Mouse (Mus musculus) midbrain, embryonic 16.5 days (tissue): Measurements from ENCODE around the gene Cyp2w1. TPM values are rescaled to one million over a fixed set of nuclear protein-coding genes. Genes with fewer than 3 reads are reported as not detected.
"Not testable (repeated sequence)": the region's sequence is repeated elsewhere in the genome, so short reads cannot be mapped to it uniquely, and the experiment has no call there.

Experiments used
- ATAC-seq: fragments of 200-750 bp; cut with Nextera tagmentation; 2 replicates; pipeline ENCODE4 v1.8.0; 2017; ENCODE audit warnings: moderate TSS enrichment
- H3K27ac ChIP-seq: fragments of 300-500 bp; sonication (generic); 2 replicates; pipeline ENCODE4 v1.5.1; 2014; ENCODE audit warnings: mild to moderate bottlenecking, low read length, mixed read lengths
- H3K27me3 ChIP-seq: fragments of 300-500 bp; sonication (generic); 2 replicates; pipeline ENCODE4 v1.6.1; 2014; ENCODE audit warnings: low read depth, low read length, mixed read lengths; ENCODE audit not compliant: control insufficient read depth, insufficient read depth
- H3K36me3 ChIP-seq: fragments of 300-500 bp; sonication (generic); 2 replicates; pipeline ENCODE4 v1.6.1; 2014; ENCODE audit warnings: mild to moderate bottlenecking, low read length, moderate library complexity, mixed read lengths; ENCODE audit not compliant: control insufficient read depth, insufficient read depth
- H3K4me1 ChIP-seq: fragments of 300-500 bp; sonication (generic); 2 replicates; pipeline ENCODE4 v1.6.1; 2014; ENCODE audit warnings: mild to moderate bottlenecking, low read length, mixed read lengths; ENCODE audit not compliant: control insufficient read depth, insufficient read depth
- H3K4me2 ChIP-seq: fragments of 300-500 bp; sonication (generic); 2 replicates; pipeline ENCODE4 v1.6.1; 2014; ENCODE audit warnings: mild to moderate bottlenecking, low read length, mixed read lengths
- H3K4me3 ChIP-seq: fragments of 300-500 bp; sonication (generic); 2 replicates; pipeline ENCODE4 v1.5.1; 2014; ENCODE audit warnings: low read depth, mild to moderate bottlenecking, low read length, moderate library complexity, mixed read lengths
- H3K9ac ChIP-seq: fragments of 300-500 bp; sonication (generic); 2 replicates; pipeline ENCODE4 v1.6.1; 2014; ENCODE audit warnings: low read depth, low read length, mixed read lengths
- H3K9me3 ChIP-seq: fragments of 300-500 bp; sonication (generic); replicated peaks from 2 replicates; pipeline ENCODE4 v1.6.1; 2014; ENCODE audit warnings: mild to moderate bottlenecking, low read length, mixed read lengths; ENCODE audit not compliant: control insufficient read depth, poor library complexity, severe bottlenecking
- WGBS: fragments of 180-500 bp; shearing (Covaris S2); extraction: QIAGEN DNeasy Blood & Tissue Kit; methylation state at CpG from one replicate; pipeline ENCODE4 v1.1.7; 2014; 5-methylcytosine and 5-hydroxymethylcytosine counted together
- polyA plus RNA-seq: library from polyadenylated mRNA; unstranded; fragments of >200 nt; fragmentation: Nextera tagmentation; extraction: Ambion mirVana; gene quantifications from 2 replicates; pipeline ENCODE4 v1.2.1, GENCODE M21; 2015

Cyp2w1 gene
- polyA plus RNA-seq, 1 experiment from 2014 or later = not detected

DNA sequence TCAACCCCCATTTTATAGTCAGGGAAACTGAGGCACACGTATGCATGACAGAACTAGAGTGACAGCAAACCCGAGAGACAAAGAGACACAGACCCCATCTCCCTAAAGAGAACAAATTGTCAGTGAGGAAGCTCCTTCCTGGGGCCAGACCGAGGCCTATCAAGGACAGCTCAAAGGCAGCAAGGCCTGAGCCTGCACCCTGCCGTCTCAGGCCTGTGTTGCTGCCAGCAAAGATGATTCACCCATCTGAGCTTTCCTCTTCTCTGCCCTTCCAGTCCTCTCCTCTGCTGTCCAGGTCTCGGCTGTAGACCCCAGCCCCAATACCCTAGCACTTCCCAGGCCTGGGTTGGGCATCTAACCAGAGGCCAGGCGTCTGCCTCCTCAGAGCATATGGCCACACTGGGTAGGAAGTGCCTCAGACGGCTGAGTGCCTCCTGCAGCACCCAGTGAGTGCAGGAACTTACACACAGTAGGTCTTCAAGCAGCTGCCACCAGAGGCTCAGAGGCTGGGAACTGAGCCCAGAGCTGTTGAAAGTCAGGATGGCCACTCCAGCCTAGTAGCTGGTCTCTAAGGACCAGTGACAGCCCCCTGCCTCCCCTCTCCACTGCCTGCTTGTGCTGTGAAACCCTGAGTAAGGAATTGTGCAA, 25.3 kb upstream of the Cyp2w1 start:
- H3K4me3 ChIP-seq = no peak overlapping the region
- H3K36me3 ChIP-seq = no peaks in the 10 kb centered on the region
- H3K27me3 ChIP-seq = peaks cover 8% of the 10 kb centered on the region; the same call in 1 of the 2 replicates
- ATAC-seq = no peak
- H3K27ac ChIP-seq = no peak overlapping the region
- no peak overlapping the region for H3K9ac ChIP-seq
- 76% methylated on average over 7 of the region's 7 CpGs for WGBS
- peaks cover 15% of the 10 kb centered on the region for H3K4me1 ChIP-seq
- no peak overlapping the region for H3K4me2 ChIP-seq
- no peaks in the 10 kb centered on the region for H3K9me3 ChIP-seq

DNA sequence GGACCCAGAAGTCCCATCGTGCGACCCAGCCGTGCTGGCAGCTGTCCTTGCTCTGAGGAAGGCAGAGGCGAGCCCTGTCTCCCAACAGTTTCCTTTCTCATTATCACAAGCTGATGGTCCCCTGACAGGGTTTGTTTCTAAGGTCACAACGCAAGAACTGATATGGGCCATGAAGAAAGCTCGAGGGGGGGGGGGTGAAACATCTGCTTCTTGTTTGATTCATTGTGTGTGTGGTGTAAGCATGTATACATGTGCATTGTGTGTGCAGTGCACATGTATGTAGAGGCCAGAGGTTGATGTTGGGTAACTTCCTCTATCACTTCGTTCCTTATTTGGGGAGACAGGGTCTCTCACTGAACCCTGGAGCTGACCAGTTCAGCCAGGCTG, 24.8 kb upstream of the Cyp2w1 start:
- no peak for ATAC-seq
- no peak overlapping the region for H3K4me3 ChIP-seq
- H3K27me3 ChIP-seq = peaks cover 8% of the 10 kb centered on the region; the same call in 1 of the 2 replicates
- no peak overlapping the region for H3K4me2 ChIP-seq
- H3K9ac ChIP-seq = no peak overlapping the region
- WGBS = 81% methylated on average over 7 of the region's 7 CpGs
- H3K36me3 ChIP-seq = no peaks in the 10 kb centered on the region
- peaks cover 15% of the 10 kb centered on the region for H3K4me1 ChIP-seq
- no peak overlapping the region for H3K27ac ChIP-seq
- H3K9me3 ChIP-seq = no peaks in the 10 kb centered on the region

GRCm38 (mm10) chr5:139330766-139331165, 21.7 kb upstream of the Cyp2w1 start:
- no peak overlapping the region for H3K4me3 ChIP-seq
- peaks cover 2% of the 10 kb centered on the region; the same call in 1 of the 2 replicates for H3K27me3 ChIP-seq
- peaks cover 3% of the 10 kb centered on the region; the same call in 1 of the 2 replicates for H3K36me3 ChIP-seq
- H3K27ac ChIP-seq = no peak overlapping the region
- no peak overlapping the region for H3K4me2 ChIP-seq
- H3K9ac ChIP-seq = no peak overlapping the region
- ATAC-seq = no peak
- WGBS = 70% methylated on average over 7 of the region's 7 CpGs
- no peaks in the 10 kb centered on the region for H3K9me3 ChIP-seq
- peaks cover 1% of the 10 kb centered on the region; the same call in 1 of the 2 replicates for H3K4me1 ChIP-seq

GRCm38 (mm10) chr5:139331742-139332141, 20.7 kb upstream of the Cyp2w1 start:
- Histone ChIP-seq H3K4me1 (no peaks in the 10 kb centered on the region), H3K9ac (no peak overlapping the region), H3K27me3 (no peaks in the 10 kb centered on the region; the same call in 1 of the 2 replicates), H3K9me3 (no peaks in the 10 kb centered on the region), H3K27ac (no peak overlapping the region), H3K4me3 (no peak overlapping the region), H3K4me2 (no peak overlapping the region), H3K36me3 (peaks cover 6% of the 10 kb centered on the region; the same call in 1 of the 2 replicates)
- ATAC-seq = no peak
- 19% methylated on average over 8 of the region's 8 CpGs for WGBS

- ATAC-seq = no peak
- Histone ChIP-seq H3K27ac (no peak overlapping the region), H3K4me2 (no peak overlapping the region), H3K4me1 (no peaks in the 10 kb centered on the region), H3K27me3 (no peaks in the 10 kb centered on the region; the same call in 1 of the 2 replicates), H3K36me3 (peaks cover 11% of the 10 kb centered on the region; the same call in 1 of the 2 replicates), H3K9ac (no peak overlapping the region), H3K9me3 (no peaks in the 10 kb centered on the region), H3K4me3 (no peak overlapping the region)
- 87% methylated on average over 8 of the region's 8 CpGs for WGBS
Measured at GRCm38 (mm10) chr5:139332590-139333272, 19.7 kb upstream of the Cyp2w1 start.

DNA sequence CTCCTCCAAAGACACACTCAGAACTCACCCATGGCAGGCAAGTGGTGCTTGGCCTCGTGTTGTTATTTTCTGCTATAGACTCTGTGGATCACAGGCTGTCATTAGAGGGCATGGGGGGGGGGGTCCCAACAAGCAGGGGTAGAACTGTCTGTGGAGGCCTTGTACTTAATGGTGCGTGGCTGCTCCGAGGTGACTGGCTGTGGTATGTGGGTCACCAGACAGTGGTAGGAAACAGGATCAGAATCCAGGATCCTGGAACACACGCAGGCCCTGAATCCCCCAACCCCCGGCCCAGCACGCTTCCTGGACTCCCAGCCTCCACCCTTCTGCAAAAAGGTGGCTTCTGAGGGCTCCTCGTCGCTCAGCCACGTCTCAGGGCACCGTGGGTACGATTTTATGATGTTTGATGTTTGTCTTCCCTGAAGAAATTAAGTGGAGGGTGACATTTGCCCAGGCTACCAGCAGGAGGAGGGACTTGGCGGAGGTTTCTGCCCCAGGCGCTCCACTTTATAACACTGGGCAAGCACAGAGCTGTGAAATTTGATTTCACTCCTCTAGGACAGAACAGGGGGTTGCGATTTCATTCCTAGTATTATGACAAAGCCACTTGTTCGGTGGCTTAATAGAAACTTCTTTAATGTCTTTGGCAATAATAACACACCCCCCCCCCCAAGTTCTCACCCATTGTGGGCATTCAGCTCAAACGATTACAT, 19.0 kb upstream of the Cyp2w1 start:
- H3K36me3 ChIP-seq = peaks cover 15% of the 10 kb centered on the region
- no peak overlapping the region for H3K4me3 ChIP-seq
- 76% methylated on average over 16 of the region's 16 CpGs for WGBS

GRCm38 (mm10) chr5:139334394-139334793, 18.0 kb upstream of the Cyp2w1 start:
- not testable (repeated sequence) for H3K9me3 ChIP-seq, H3K4me1 ChIP-seq, H3K4me3 ChIP-seq, H3K9ac ChIP-seq, H3K27ac ChIP-seq, H3K27me3 ChIP-seq, H3K4me2 ChIP-seq, ATAC-seq
- H3K36me3 ChIP-seq = peaks cover 21% of the 10 kb centered on the region
- 86% methylated on average over 10 of the region's 10 CpGs for WGBS

More for the DNA sequence above, 19.0 kb upstream of the Cyp2w1 start:
- Histone ChIP-seq H3K4me1 (no peaks in the 10 kb centered on the region), H3K4me2 (no peak overlapping the region), H3K9ac (no peak overlapping the region), H3K27ac (no peak overlapping the region), H3K27me3 (no peaks in the 10 kb centered on the region; the same call in 1 of the 2 replicates), H3K9me3 (no peaks in the 10 kb centered on the region)
- no peak for ATAC-seq

DNA sequence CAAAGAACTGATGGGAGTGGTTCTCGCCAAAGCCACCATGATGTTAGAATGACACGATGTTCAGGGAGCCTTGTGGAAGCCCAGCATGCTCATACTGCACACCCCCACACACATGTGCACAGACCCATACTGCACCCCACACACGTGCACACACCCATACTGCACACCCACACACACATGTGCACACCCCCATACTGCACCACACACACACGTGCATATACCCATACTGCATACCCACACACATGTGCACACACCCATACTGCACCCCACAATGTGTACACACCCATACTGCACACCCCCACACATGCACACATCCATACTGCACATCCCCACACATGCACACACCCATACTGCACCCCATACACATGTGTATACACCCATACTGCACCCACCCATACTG, 16.8 kb upstream of the Cyp2w1 start:
- Histone ChIP-seq H3K36me3 (peaks cover 26% of the 10 kb centered on the region), H3K27me3 (no peaks in the 10 kb centered on the region), H3K9me3 (no peaks in the 10 kb centered on the region), H3K27ac (no peak overlapping the region), H3K4me3 (no peak overlapping the region), H3K4me2 (no peak overlapping the region), H3K9ac (no peak overlapping the region), H3K4me1 (no peaks in the 10 kb centered on the region)
- WGBS = 99% methylated on average over 4 of the region's 4 CpGs
- no peak for ATAC-seq
